9 mouse cellular contexts compared by ENCODE assay signal in genomic region chr1:73966411-73967238, GRCm38 (mm10).
DNase-seq lines count a peak whose midpoint lies in the region; ATAC-seq lines count a peak whose summit lies in the region.
"Had no signal": no experiment of that assay in that cellular context is flagged by ENCODE, and none has a peak within 500 bp of the region (broad histone marks: within the 10 kb centered on the region; RNA-seq: fewer than 3 reads in every experiment).

No protein-coding gene starts in this region.

- peaks cover 4% of the 10 kb centered on the region for H3K36me3 ChIP-seq in lung, embryonic 15.5 days
- no peaks in the 10 kb centered on the region for H3K36me3 ChIP-seq in forebrain, embryonic 16.5 days (ENCODE audit: control insufficient read depth, insufficient read depth)
- H3K36me3 ChIP-seq in forebrain, embryonic 14.5 days (ENCODE audit: control insufficient read depth, insufficient read depth, low read length), result no peaks in the 10 kb centered on the region

- peaks cover 84% of the 10 kb centered on the region for H3K4me1 ChIP-seq in lung, embryonic 15.5 days
- peaks cover 22% of the 10 kb centered on the region for H3K4me1 ChIP-seq in forebrain, embryonic 16.5 days (replicated peaks; ENCODE audit: control insufficient read depth, insufficient read depth, low read length)
- H3K4me1 ChIP-seq in forebrain, embryonic 14.5 days (ENCODE audit: control insufficient read depth, insufficient read depth, low read length), result peaks cover 3% of the 10 kb centered on the region; the same call in 1 of the 2 replicates

- no peak overlapping the region for H3K4me3 ChIP-seq in lung, embryonic 15.5 days
- no peak overlapping the region for H3K4me3 ChIP-seq in forebrain, embryonic 16.5 days (replicated peaks; ENCODE audit: low read length)
- no peak overlapping the region for H3K4me3 ChIP-seq in forebrain, embryonic 14.5 days (ENCODE audit: low read depth, low read length)
- H3K4me3 ChIP-seq: megakaryocyte, embryonic 14.5 days had no signal

- H3K27me3 ChIP-seq in lung, embryonic 15.5 days, result no peaks in the 10 kb centered on the region
- no peaks in the 10 kb centered on the region for H3K27me3 ChIP-seq in forebrain, embryonic 16.5 days (replicated peaks; ENCODE audit: control insufficient read depth, insufficient read depth, low read length)
- H3K27me3 ChIP-seq in forebrain, embryonic 14.5 days (replicated peaks; ENCODE audit: control insufficient read depth, insufficient read depth, low read length), result no peaks in the 10 kb centered on the region

- ATAC-seq in common myeloid progenitor, adult 5-6 weeks (replicated peaks; ENCODE audit: low read depth, poor library complexity, severe bottlenecking), result peak; percentile 48
- peak; percentile 32; the same call in 1 of the 2 replicates for ATAC-seq in lung, embryonic 15.5 days (ENCODE audit: borderline replicate concordance, extremely low read depth, low FRiP score, low TSS enrichment)
- no peak for ATAC-seq in forebrain, embryonic 16.5 days
- ATAC-seq in forebrain, embryonic 14.5 days, result no peak

- no peak overlapping the region for H3K4me2 ChIP-seq in lung, embryonic 15.5 days
- no peak overlapping the region for H3K4me2 ChIP-seq in forebrain, embryonic 16.5 days (ENCODE audit: low read length)
- no peak overlapping the region for H3K4me2 ChIP-seq in forebrain, embryonic 14.5 days (ENCODE audit: low read length)

- DNase-seq in embryo, embryonic 10 days (ENCODE audit: low spot score), result peak; percentile 45
- no peak for DNase-seq in embryo, embryonic 9.5 days (ENCODE audit: extremely low spot score)
- peak; percentile 76 for DNase-seq in heart, postnatal 4 days
- no peak for DNase-seq in Muller cell, postnatal 12 days (ENCODE audit: inconsistent ontology term)
- DNase-seq in forebrain, embryonic 14.5 days (ENCODE audit: low spot score), result no peak

- no peaks in the 10 kb centered on the region for H3K9me3 ChIP-seq in lung, embryonic 15.5 days
- H3K9me3 ChIP-seq in forebrain, embryonic 16.5 days (ENCODE audit: control insufficient read depth, low read length), result no peaks in the 10 kb centered on the region
- H3K9me3 ChIP-seq in forebrain, embryonic 14.5 days (replicated peaks; ENCODE audit: control insufficient read depth, low read length), result no peaks in the 10 kb centered on the region

- WGBS in lung, embryonic 15.5 days, result 50% methylated on average over 12 of the region's 12 CpGs
- 77% methylated on average over 12 of the region's 12 CpGs for WGBS in forebrain, embryonic 16.5 days
- WGBS in forebrain, embryonic 14.5 days, result 71% methylated on average over 12 of the region's 12 CpGs

- no peak overlapping the region for H3K9ac ChIP-seq in lung, embryonic 15.5 days
- no peak overlapping the region for H3K9ac ChIP-seq in forebrain, embryonic 16.5 days (replicated peaks; ENCODE audit: low read depth, low read length)
- H3K9ac ChIP-seq in forebrain, embryonic 14.5 days (ENCODE audit: low read length), result no peak overlapping the region

- peak overlapping the region; percentile 64 for H3K27ac ChIP-seq in lung, embryonic 15.5 days
- no peak overlapping the region for H3K27ac ChIP-seq in forebrain, embryonic 16.5 days (ENCODE audit: low read length)
- H3K27ac ChIP-seq in forebrain, embryonic 14.5 days (ENCODE audit: low read depth, low read length), result no peak overlapping the region

Comparison
In these comparisons a context has a peak if more than half of its experiments do, and no peak if none do; other contexts are left out.
1. DNase-seq: peak in embryo, embryonic 10 days (single experiment) and heart, postnatal 4 days (single experiment); none in embryo, embryonic 9.5 days (single experiment), Muller cell, postnatal 12 days (single experiment) and forebrain, embryonic 14.5 days (single experiment).
2. ATAC-seq: peak in common myeloid progenitor, adult 5-6 weeks (single experiment) and lung, embryonic 15.5 days (single experiment); none in forebrain, embryonic 16.5 days (single experiment) and forebrain, embryonic 14.5 days (single experiment).